Mouse (Mus musculus) midbrain, embryonic 11.5 days (tissue): ENCODE data around the gene L1cam. TPM values are rescaled to one million over a fixed set of nuclear protein-coding genes. Genes with fewer than 3 reads are reported as not detected.

ENCODE experiments used
- ATAC-seq: fragments of 200-750 bp; cut with Nextera tagmentation; 2 replicates; pipeline ENCODE4 v1.8.0; 2017; ENCODE audit warnings: moderate TSS enrichment, moderate library complexity; ENCODE audit not compliant: low FRiP score
- DNase-seq: peaks from one replicate; pipeline ENCODE4 v3.0.0; 2015; ENCODE audit warnings: low spot score; ENCODE audit errors: missing footprints
- H3K27ac ChIP-seq: fragments of 300-500 bp; sonication (generic); 2 replicates; pipeline ENCODE4 v1.5.1; 2014; ENCODE audit warnings: low read depth, low read length
- H3K27me3 ChIP-seq: fragments of 300-500 bp; sonication (generic); 2 replicates; pipeline ENCODE4 v1.6.1; 2014; ENCODE audit warnings: mild to moderate bottlenecking, low read length, moderate library complexity, mixed read lengths; ENCODE audit not compliant: control insufficient read depth, insufficient read depth
- H3K36me3 ChIP-seq: fragments of 300-500 bp; sonication (generic); 2 replicates; pipeline ENCODE4 v1.6.1; 2014; ENCODE audit warnings: mild to moderate bottlenecking, low read length, moderate library complexity, mixed read lengths; ENCODE audit not compliant: control insufficient read depth, insufficient read depth
- H3K4me1 ChIP-seq: fragments of 300-500 bp; sonication (generic); 2 replicates; pipeline ENCODE4 v1.6.1; 2014; ENCODE audit warnings: low read length; ENCODE audit not compliant: control insufficient read depth, insufficient read depth
- H3K4me2 ChIP-seq: fragments of 300-500 bp; sonication (generic); 2 replicates; pipeline ENCODE4 v1.6.1; 2014; ENCODE audit warnings: mild to moderate bottlenecking, moderate library complexity
- H3K4me3 ChIP-seq: fragments of 300-500 bp; sonication (generic); 2 replicates; pipeline ENCODE4 v1.5.1; 2014; ENCODE audit warnings: low read depth, low read length
- H3K9ac ChIP-seq: fragments of 300-500 bp; sonication (generic); 2 replicates; pipeline ENCODE4 v1.6.1; 2014; ENCODE audit warnings: low read length
- H3K9me3 ChIP-seq: fragments of 300-500 bp; sonication (generic); 2 replicates; pipeline ENCODE4 v1.6.1; 2016; ENCODE audit warnings: low read length; ENCODE audit not compliant: control insufficient read depth
- WGBS: fragments of 180-500 bp; shearing (Covaris S2); extraction: QIAGEN DNeasy Blood & Tissue Kit; methylation state at CpG from one replicate; pipeline ENCODE4 v1.1.7; 2014; 5-methylcytosine and 5-hydroxymethylcytosine counted together
- polyA plus RNA-seq: library from polyadenylated mRNA; unstranded; fragments of >200 nt; fragmentation: Nextera tagmentation; extraction: Ambion mirVana; gene quantifications from 2 replicates; pipeline ENCODE4 v1.2.1, GENCODE M21; 2014

L1cam gene
- polyA plus RNA-seq, 1 experiment from 2014 or later = 18.3 TPM

DNA sequence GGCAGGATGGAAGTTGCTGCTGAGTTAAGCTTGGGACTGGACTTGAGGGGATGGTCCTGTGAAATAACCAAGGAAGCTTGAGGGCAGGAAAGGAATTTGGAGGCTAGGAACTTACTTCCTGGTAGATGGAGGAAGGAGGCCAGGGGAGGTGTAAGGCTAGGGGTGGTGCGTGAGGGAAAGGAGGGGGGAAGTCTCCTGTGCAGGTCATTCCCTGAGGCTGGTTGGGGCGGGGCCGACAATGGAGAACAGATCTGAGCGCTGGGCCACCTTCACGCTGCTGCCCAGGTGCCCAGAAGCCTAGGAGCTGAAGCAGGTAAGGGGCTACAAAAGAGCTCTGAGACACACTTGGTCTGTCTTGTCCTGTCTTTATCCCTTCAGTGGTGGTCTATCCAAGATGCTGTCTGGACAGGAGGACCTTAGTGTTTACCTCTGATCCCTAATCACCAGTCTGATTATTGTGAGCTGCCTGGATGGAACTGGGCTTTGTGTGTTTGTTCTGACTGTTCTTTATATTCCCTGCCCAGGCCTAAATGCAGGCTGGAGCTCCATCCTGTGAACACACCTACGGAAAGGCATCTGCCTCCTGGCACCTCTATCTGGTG is 4.3 kb downstream of the L1cam start, which contains the start of gene Avpr2:
Avpr2 (plus strand) TSS at position 552 of the 602 bp plus-strand sequence.
- ATAC-seq = no peak
- 74% methylated on average over 3 of the region's 6 CpGs for WGBS

DNA sequence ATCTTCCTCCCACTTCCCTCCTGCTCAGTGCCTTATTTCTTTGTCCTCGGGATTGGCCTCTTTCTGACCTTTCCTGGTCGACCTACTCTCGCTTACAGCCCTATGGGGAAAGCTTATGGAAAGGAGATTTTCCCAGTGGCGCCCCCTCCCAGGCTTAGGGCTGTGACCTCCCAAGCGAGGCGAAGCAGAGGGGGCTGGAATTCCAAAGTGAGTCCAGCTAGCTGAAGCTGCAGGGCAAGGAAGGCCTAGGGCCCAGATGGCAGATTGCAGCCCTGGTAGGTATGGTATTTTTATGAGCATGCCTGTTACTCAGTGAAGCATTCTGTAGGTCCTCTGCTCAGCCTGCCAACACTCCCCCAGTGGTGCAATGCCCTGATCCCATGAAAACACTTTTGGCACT is 14.4 kb downstream of the L1cam start:
- 16% methylated on average over 6 of the region's 6 CpGs for WGBS
- H3K27me3 ChIP-seq = peaks cover 8% of the 10 kb centered on the region
- no peaks in the 10 kb centered on the region for H3K9me3 ChIP-seq
- H3K27ac ChIP-seq = no peak overlapping the region
- H3K9ac ChIP-seq = peak overlapping the region; percentile 54; the same call in 1 of the 2 replicates
- no peak overlapping the region for H3K4me3 ChIP-seq
- peaks cover 2% of the 10 kb centered on the region; the same call in 1 of the 2 replicates for H3K4me1 ChIP-seq
- no peaks in the 10 kb centered on the region for H3K36me3 ChIP-seq
- peak overlapping the region; percentile 67; the same call in 1 of the 2 replicates for H3K4me2 ChIP-seq
- ATAC-seq (no peak), DNase-seq (peak; percentile 80)

More for the DNA sequence above, 4.3 kb downstream of the L1cam start, which contains the start of gene Avpr2:
- no peak for DNase-seq
- H3K4me3 ChIP-seq = no peak within 1 kb of the TSS
- no peak within 1 kb of the TSS for H3K9ac ChIP-seq
- no peak within 1 kb of the TSS for H3K27ac ChIP-seq
- no peaks in the 10 kb centered on the region for H3K9me3 ChIP-seq
- H3K4me1 ChIP-seq = no peaks in the 10 kb centered on the region
- H3K27me3 ChIP-seq = no peaks in the 10 kb centered on the region
- H3K4me2 ChIP-seq = no peak within 1 kb of the TSS
- H3K36me3 ChIP-seq = no peaks in the 10 kb centered on the region

DNA sequence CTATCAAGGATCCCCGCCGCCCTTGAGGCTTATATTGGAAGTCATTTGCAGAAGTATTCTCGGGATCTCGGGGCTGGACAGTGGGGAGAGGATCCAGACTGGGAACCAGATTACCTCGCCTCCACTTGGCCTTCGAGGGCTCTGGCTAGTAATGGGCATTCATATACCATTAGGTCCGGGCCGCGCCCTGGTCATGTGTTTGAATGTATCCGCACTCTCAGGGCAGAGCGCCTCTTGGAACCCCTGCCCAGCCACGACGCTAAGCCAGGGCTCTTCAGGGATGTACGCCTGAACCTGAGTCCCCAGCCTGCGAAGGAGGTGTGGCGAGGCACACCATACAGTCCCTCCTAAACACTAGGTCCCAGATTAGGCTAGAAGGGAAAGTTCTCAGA is 14.9 kb downstream of the L1cam start:
- Histone ChIP-seq H3K36me3 (no peaks in the 10 kb centered on the region), H3K4me3 (peak overlapping the region; percentile 39), H3K4me1 (peaks cover 2% of the 10 kb centered on the region; the same call in 1 of the 2 replicates), H3K9ac (peak overlapping the region; percentile 54), H3K9me3 (no peaks in the 10 kb centered on the region), H3K4me2 (peak overlapping the region; percentile 67), H3K27ac (no peak overlapping the region), H3K27me3 (peaks cover 8% of the 10 kb centered on the region)
- DNase-seq (peak; percentile 90), ATAC-seq (peak; percentile 50; the same call in 1 of the 2 replicates)
- WGBS = 18% methylated on average over 16 of the region's 16 CpGs

DNA sequence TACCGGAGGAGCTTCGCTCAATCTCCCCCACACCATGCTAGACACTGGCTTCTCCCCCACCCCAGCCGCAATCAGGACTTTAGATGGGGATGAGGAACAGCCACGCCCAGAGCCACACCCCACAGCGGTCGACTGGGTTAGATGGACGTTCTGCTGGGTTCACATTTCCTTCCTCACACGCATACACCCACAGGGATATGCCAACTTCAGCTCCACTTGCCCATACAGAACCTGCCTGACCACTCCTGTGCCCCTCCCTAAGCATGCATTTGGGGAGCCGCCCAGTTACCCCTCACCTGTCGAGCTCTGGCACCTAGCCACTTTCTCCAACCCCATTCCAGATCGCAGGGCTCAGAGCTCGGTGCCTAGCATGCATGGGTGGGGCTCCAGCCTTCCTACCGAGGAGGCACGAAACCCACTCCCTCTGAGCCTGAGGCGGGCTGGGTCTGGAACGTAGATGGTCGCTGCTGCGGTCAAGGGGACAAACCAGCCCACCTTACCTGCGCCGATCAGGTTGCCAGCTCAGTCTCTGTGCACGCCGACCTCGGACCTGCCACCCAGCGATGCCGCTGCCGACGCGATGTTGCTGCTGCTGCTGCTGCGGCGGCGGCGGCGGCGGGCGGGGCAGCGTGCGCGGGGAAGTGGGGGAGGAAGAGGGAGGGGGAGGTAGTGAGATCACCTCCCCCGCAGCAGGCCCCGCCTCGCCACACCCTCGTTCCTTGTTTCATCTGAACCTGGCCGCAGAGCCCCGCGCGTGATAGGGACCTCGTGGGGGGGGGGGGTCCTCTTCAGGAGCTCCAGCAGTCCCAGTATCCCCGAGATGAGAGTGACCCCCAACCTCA is 15.5 kb downstream of the L1cam start:
- Histone ChIP-seq H3K4me1 (peaks cover 2% of the 10 kb centered on the region; the same call in 1 of the 2 replicates), H3K36me3 (no peaks in the 10 kb centered on the region), H3K27me3 (peaks cover 8% of the 10 kb centered on the region), H3K27ac (no peak overlapping the region), H3K4me3 (peak overlapping the region; percentile 39), H3K9me3 (no peaks in the 10 kb centered on the region), H3K4me2 (peak overlapping the region; percentile 67), H3K9ac (peak overlapping the region; percentile 54)
- WGBS = 15% methylated on average over 41 of the region's 48 CpGs
- ATAC-seq (peak; percentile 58), DNase-seq (peak; percentile 86)

DNA sequence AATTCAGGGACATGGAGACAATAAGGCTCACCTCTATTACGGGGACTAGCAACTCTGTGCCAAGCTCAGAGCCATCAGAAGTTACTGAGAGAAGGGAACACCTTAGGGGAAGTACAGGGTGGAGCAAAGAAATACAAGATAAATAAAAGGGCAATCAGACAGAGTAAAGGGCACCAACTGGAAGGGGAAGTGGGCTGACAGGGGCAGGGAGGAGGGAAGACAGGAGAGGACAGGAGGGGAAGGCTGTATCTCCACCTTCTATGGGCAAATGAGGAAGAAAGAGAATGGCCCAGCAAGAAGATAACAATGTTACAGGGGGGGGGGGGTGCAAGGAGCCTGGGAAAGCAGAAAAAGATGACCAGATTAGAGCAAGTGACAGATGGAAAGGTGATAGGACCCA is 18.9 kb downstream of the L1cam start:
- DNase-seq = no peak
- H3K36me3 ChIP-seq = no peaks in the 10 kb centered on the region
- H3K4me2 ChIP-seq = no peak overlapping the region
- H3K27me3 ChIP-seq = peaks cover 8% of the 10 kb centered on the region
- no peak for ATAC-seq
- no peak overlapping the region for H3K9ac ChIP-seq
- 94% methylated on average over 1 of the region's 1 CpGs for WGBS
- H3K4me1 ChIP-seq = peaks cover 2% of the 10 kb centered on the region; the same call in 1 of the 2 replicates
- no peaks in the 10 kb centered on the region for H3K9me3 ChIP-seq
- no peak overlapping the region for H3K4me3 ChIP-seq
- H3K27ac ChIP-seq = no peak overlapping the region

DNA sequence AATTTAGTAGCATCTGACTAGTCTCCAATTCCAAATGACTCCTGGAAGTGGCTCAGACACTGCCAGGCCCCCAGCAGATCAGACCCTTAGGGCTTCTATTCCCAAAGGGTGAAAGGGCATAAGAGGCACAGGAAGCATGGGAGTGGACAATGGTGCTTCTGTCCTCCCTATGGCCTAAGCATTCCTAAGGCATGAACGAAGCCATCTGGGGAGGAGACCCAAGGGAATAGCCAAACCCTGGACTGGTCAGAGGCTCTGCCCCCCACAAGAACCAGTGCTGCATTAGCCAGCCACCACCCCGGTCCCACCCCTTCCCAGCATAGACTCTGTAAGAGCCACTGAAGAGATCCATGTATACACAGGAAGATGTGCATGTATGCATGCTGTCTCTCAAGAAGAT is 20.0 kb downstream of the L1cam start:
- DNase-seq (no peak), ATAC-seq (no peak)
- no peak overlapping the region for H3K27ac ChIP-seq
- H3K36me3 ChIP-seq = no peaks in the 10 kb centered on the region
- no peak overlapping the region for H3K4me2 ChIP-seq
- H3K4me1 ChIP-seq = no peaks in the 10 kb centered on the region
- H3K27me3 ChIP-seq = peaks cover 8% of the 10 kb centered on the region
- WGBS = 73% methylated on average over 2 of the region's 2 CpGs
- H3K9me3 ChIP-seq = no peaks in the 10 kb centered on the region
- no peak overlapping the region for H3K4me3 ChIP-seq
- no peak overlapping the region for H3K9ac ChIP-seq

DNA sequence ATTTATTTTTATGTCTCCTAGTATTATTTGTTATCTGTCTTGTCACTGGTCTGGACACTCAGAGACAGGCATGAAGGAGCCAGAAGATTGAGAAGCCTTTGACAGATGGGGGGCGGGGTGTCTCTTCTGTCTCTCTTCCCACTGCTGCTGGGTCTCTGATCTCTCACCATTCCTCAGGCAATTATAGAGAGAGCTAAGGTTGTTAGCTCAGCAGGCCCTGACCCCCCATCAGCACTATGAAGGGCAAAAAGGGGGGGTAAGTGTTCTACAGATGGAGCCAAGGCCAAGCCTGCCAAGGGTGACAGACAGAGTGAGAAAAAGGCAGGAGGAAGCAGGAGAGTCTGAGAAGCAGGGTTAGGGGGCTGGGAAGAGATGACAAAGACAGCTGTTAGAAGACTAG is 23.9 kb downstream of the L1cam start:
- Histone ChIP-seq H3K9me3 (no peaks in the 10 kb centered on the region), H3K4me1 (0 out of 2 replicates have a peak, but pooled peaks cover 3% of the 10 kb centered on the region), H3K9ac (no peak overlapping the region), H3K36me3 (no peaks in the 10 kb centered on the region), H3K4me2 (no peak overlapping the region), H3K4me3 (no peak overlapping the region), H3K27ac (no peak overlapping the region), H3K27me3 (no peaks in the 10 kb centered on the region)
- 71% methylated on average over 1 of the region's 1 CpGs for WGBS
- DNase-seq = no peak
- no peak for ATAC-seq

DNA sequence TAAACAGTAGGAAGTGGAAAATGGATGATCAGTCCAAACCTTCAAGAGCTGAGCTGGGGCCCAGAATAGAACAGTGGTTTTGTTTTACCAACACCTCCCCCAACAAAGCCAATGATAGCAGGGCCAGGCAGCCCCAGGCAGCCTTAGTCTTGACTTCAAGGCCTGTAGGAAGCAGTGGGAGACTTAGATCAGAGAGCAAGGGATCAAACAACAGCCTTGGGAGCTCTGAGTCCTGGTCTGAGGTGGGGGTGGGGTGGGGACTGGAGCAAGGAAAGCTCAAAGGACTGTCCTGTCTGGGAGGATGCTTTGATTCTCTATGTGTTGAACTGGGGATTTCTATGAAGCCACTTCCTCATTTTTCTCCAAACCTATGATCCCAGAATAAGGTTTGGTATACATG is 24.4 kb downstream of the L1cam start:
- H3K9ac ChIP-seq = no peak overlapping the region
- no peaks in the 10 kb centered on the region for H3K36me3 ChIP-seq
- H3K4me3 ChIP-seq = no peak overlapping the region
- H3K27ac ChIP-seq = no peak overlapping the region
- no peaks in the 10 kb centered on the region for H3K9me3 ChIP-seq
- ATAC-seq (no peak), DNase-seq (no peak)
- no peaks in the 10 kb centered on the region for H3K27me3 ChIP-seq
- H3K4me1 ChIP-seq = 0 out of 2 replicates have a peak, but pooled peaks cover 3% of the 10 kb centered on the region
- H3K4me2 ChIP-seq = no peak overlapping the region

DNA sequence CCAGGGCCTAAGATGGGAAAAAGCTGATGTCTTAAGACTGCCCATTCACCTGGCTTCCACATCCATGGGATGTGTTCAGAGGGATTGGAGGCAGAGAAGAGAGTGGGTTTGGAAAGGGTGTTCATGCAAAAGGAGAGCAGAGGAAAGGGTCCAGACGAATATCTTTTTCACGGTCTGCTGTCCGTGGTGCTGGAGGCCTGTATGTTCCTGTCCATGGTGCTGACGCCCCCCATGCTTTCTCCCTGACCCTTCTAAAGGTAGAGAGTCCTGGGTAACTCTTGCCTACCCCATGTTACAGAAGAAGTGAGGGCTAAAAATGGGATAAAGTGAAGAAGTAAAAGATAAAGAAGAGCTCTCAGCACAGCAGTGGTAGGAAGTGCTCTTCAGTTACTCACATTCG is 26.6 kb downstream of the L1cam start:
- Histone ChIP-seq H3K9me3 (no peaks in the 10 kb centered on the region), H3K9ac (no peak overlapping the region), H3K4me3 (no peak overlapping the region), H3K4me1 (peaks cover 9% of the 10 kb centered on the region), H3K36me3 (no peaks in the 10 kb centered on the region), H3K27me3 (no peaks in the 10 kb centered on the region), H3K27ac (no peak overlapping the region), H3K4me2 (no peak overlapping the region)
- ATAC-seq (no peak), DNase-seq (peak; percentile 87)
- 12% methylated on average over 5 of the region's 5 CpGs for WGBS
